Mouse (Mus musculus): ENCODE data around the gene Spo11. TPM values are rescaled to one million over a fixed set of nuclear protein-coding genes. Genes with fewer than 3 reads are reported as not detected.

Gene Spo11
- total and polyA plus RNA-seq, 2 experiments from 2014 or later: 0.18 TPM; not detected in 1

DNA sequence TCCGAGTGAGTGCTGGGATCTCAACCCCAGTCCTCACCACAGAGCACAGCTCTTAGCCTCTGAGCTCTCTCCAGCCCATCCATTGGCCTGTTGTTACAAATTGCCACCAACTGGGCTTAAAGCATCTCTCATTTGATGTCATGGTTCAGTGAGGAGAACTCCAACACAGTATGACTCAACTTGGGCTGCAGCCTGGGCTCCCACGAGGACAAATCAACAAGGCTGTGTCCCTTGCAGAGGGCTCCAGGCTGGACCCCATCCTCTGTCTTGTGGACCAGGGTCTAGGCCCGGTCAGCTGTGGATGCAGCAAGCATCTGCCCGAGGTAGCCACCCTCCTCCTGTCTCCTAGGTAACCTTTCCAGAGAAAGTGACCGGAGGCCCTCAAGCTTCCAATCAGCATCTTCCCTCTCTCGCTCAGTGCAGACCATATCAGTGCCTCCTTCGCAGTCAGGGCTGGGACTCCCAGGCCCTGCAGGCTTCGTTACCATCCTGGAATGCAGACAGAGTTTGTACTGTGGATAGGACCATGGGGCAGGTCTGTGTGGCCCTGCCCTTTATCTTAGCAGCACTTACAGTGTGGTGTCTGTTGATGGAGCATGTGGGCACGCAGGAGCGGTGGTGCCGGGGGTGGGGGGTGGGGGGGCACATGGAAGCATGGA lies 65.1 kb downstream of the Spo11 start:
- Histone ChIP-seq H3K36me3 (replicated peaks; ENCODE audit: control insufficient read depth, insufficient read depth, low read length) (no peaks in the 10 kb centered on the region), H3K9me3 (replicated peaks; ENCODE audit: control insufficient read depth, low read length) (no peaks in the 10 kb centered on the region), H3K4me1 (ENCODE audit: control insufficient read depth, insufficient read depth) (peaks cover 37% of the 10 kb centered on the region), H3K4me2 (ENCODE audit: low read depth, low read length) (no peak overlapping the region), H3K27me3 (ENCODE audit: control insufficient read depth, insufficient read depth, low read length) (no peaks in the 10 kb centered on the region), H3K27ac (ENCODE audit: low read depth) (no peak overlapping the region; the same call in 1 of the 2 replicates), H3K9ac (replicated peaks; ENCODE audit: low read depth, low read length) (no peak overlapping the region), H3K4me3 (ENCODE audit: low read depth, low read length) (no peak overlapping the region)
- DNase-seq (ENCODE audit: low spot score): no peak
- 30% methylated on average over 11 of the region's 11 CpGs for WGBS
- peak; percentile 27 for ATAC-seq (ENCODE audit: insufficient read depth, low read depth)
- no peak for TF ChIP-seq EP300 (IDR thresholded peaks at IDR 0.05; ENCODE audit: low read depth)

Other genes starting within 250 kb of the Spo11 start
- 51.3 and 60.3 TPM in 2 replicates for gene Bmp7, start 37.4 kb upstream of the Spo11 start, total RNA-seq (2014; rRNA removed; ENCODE audit: low replicate concordance)
- 11.8 TPM in 2 replicates for gene Bmp7, start 37.4 kb upstream of the Spo11 start, polyA plus RNA-seq (2015; fragmentation: Nextera tagmentation; extraction: Ambion mirVana)
- gene Rae1, start 22.4 kb downstream of the Spo11 start, total RNA-seq (2014; rRNA removed; ENCODE audit: low replicate concordance): 80.2 and 83.4 TPM in 2 replicates
- 70.5 and 76.7 TPM in 2 replicates for gene Rae1, start 22.4 kb downstream of the Spo11 start, polyA plus RNA-seq (2015; fragmentation: Nextera tagmentation; extraction: Ambion mirVana)
- 85.0 and 119 TPM in 2 replicates for gene Rbm38, start 42.8 kb downstream of the Spo11 start, total RNA-seq (2014; rRNA removed; ENCODE audit: low replicate concordance)
- 122 and 135 TPM in 2 replicates for gene Rbm38, start 42.8 kb downstream of the Spo11 start, polyA plus RNA-seq (2015; fragmentation: Nextera tagmentation; extraction: Ambion mirVana)
- gene Ctcfl, start 141.8 kb downstream of the Spo11 start, total RNA-seq (2014; rRNA removed; ENCODE audit: low replicate concordance): not detected in 2 replicates
- 0.22 and 0.26 TPM in 2 replicates for gene Ctcfl, start 141.8 kb downstream of the Spo11 start, polyA plus RNA-seq (2015; fragmentation: Nextera tagmentation; extraction: Ambion mirVana)
- gene Pck1, start 175.3 kb downstream of the Spo11 start, total RNA-seq (2014; rRNA removed; ENCODE audit: low replicate concordance): 0.97 and 1.7 TPM in 2 replicates
- 0.29 and 0.37 TPM in 2 replicates for gene Pck1, start 175.3 kb downstream of the Spo11 start, polyA plus RNA-seq (2015; fragmentation: Nextera tagmentation; extraction: Ambion mirVana)
- gene Zbp1, start 241.2 kb downstream of the Spo11 start, total RNA-seq (2014; rRNA removed; ENCODE audit: low replicate concordance): 3.1 TPM in 1 of 2 replicates, not detected in the other
- gene Zbp1, start 241.2 kb downstream of the Spo11 start, polyA plus RNA-seq (2015; fragmentation: Nextera tagmentation; extraction: Ambion mirVana): 0.36 and 1.1 TPM in 2 replicates